Mouse (Mus musculus): ENCODE measurements around the gene Tbr1. TPM values are rescaled to one million over a fixed set of nuclear protein-coding genes. Genes with fewer than 3 reads are reported as not detected.

The Tbr1 gene
- polyA plus RNA-seq, 1 experiment from 2014 or later = 39.9 TPM

- no peak for DNase-seq (ENCODE audit: low spot score)
- Histone ChIP-seq H3K4me1 (replicated peaks; ENCODE audit: control insufficient read depth, insufficient read depth, low read length) (no peaks in the 10 kb centered on the region), H3K9ac (ENCODE audit: low read length) (no peak overlapping the region), H3K4me2 (ENCODE audit: low read depth, low read length, severe bottlenecking) (no peak overlapping the region), H3K9me3 (ENCODE audit: control insufficient read depth, low read length) (no peaks in the 10 kb centered on the region), H3K36me3 (ENCODE audit: control insufficient read depth, insufficient read depth, low read length) (no peaks in the 10 kb centered on the region), H3K27ac (ENCODE audit: low read depth, low read length) (no peak overlapping the region), H3K27me3 (ENCODE audit: control insufficient read depth, insufficient read depth, low read length) (peaks cover 11% of the 10 kb centered on the region), H3K4me3 (ENCODE audit: low read depth, low read length) (no peak overlapping the region)
- 97% methylated on average over 1 of the region's 1 CpGs for WGBS
- ATAC-seq (replicated peaks; ENCODE audit: low FRiP score) = no peak
Observed at GRCm38 (mm10) chr2:61798048-61798447, 4.7 kb upstream of the Tbr1 start.

- Histone ChIP-seq H3K36me3 (ENCODE audit: control insufficient read depth, insufficient read depth, low read length) (no peaks in the 10 kb centered on the region), H3K27ac (ENCODE audit: low read depth, low read length) (peak overlapping the region; percentile 37; the same call in 1 of the 2 replicates), H3K27me3 (ENCODE audit: control insufficient read depth, insufficient read depth, low read length) (peaks cover 40% of the 10 kb centered on the region), H3K4me2 (ENCODE audit: low read depth, low read length, severe bottlenecking) (peak overlapping the region; percentile 24; the same call in 1 of the 2 replicates), H3K9ac (ENCODE audit: low read length) (no peak overlapping the region), H3K9me3 (ENCODE audit: control insufficient read depth, low read length) (no peaks in the 10 kb centered on the region), H3K4me3 (ENCODE audit: low read depth, low read length) (peak overlapping the region; percentile 14; the same call in 1 of the 2 replicates), H3K4me1 (replicated peaks; ENCODE audit: control insufficient read depth, insufficient read depth, low read length) (peaks cover 9% of the 10 kb centered on the region)
- ATAC-seq (replicated peaks; ENCODE audit: low FRiP score) (no peak), DNase-seq (ENCODE audit: low spot score) (peak; percentile 53)
- 2% methylated on average over 29 of the region's 29 CpGs for WGBS
Observed at GRCm38 (mm10) chr2:61803443-61804367, 975 bp downstream of the Tbr1 start.

GRCm38 (mm10) chr2:61804382-61804840, 1.7 kb downstream of the Tbr1 start:
- DNase-seq (ENCODE audit: low spot score) = peak; percentile 55
- Histone ChIP-seq H3K9me3 (ENCODE audit: control insufficient read depth, low read length) (no peaks in the 10 kb centered on the region), H3K27ac (ENCODE audit: low read depth, low read length) (peak overlapping the region; percentile 84), H3K4me2 (ENCODE audit: low read depth, low read length, severe bottlenecking) (no peak overlapping the region; the same call in 1 of the 2 replicates), H3K27me3 (ENCODE audit: control insufficient read depth, insufficient read depth, low read length) (peaks cover 47% of the 10 kb centered on the region), H3K36me3 (ENCODE audit: control insufficient read depth, insufficient read depth, low read length) (no peaks in the 10 kb centered on the region), H3K9ac (ENCODE audit: low read length) (no peak overlapping the region), H3K4me1 (replicated peaks; ENCODE audit: control insufficient read depth, insufficient read depth, low read length) (peaks cover 9% of the 10 kb centered on the region), H3K4me3 (ENCODE audit: low read depth, low read length) (peak overlapping the region; percentile 30)
- ATAC-seq (replicated peaks; ENCODE audit: low FRiP score) = 0 out of 2 replicates have a peak, but pooled peaks have one; percentile 6
- WGBS = 2% methylated on average over 10 of the region's 10 CpGs

- under 1% methylated on average over 39 of the region's 39 CpGs for WGBS
- peaks cover 52% of the 10 kb centered on the region for H3K27me3 ChIP-seq (ENCODE audit: control insufficient read depth, insufficient read depth, low read length)
- H3K4me3 ChIP-seq (ENCODE audit: low read depth, low read length) = peak overlapping the region; percentile 30
- peak overlapping the region; percentile 84 for H3K27ac ChIP-seq (ENCODE audit: low read depth, low read length)
- H3K9ac ChIP-seq (ENCODE audit: low read length) = peak overlapping the region; percentile 57
- peak overlapping the region; percentile 19 for H3K4me2 ChIP-seq (ENCODE audit: low read depth, low read length, severe bottlenecking)
- no peaks in the 10 kb centered on the region for H3K36me3 ChIP-seq (ENCODE audit: control insufficient read depth, insufficient read depth, low read length)
- DNase-seq (ENCODE audit: low spot score) = peak; percentile 80
- H3K4me1 ChIP-seq (replicated peaks; ENCODE audit: control insufficient read depth, insufficient read depth, low read length) = peaks cover 9% of the 10 kb centered on the region
- H3K9me3 ChIP-seq (ENCODE audit: control insufficient read depth, low read length) = no peaks in the 10 kb centered on the region
- peak; percentile 44 for ATAC-seq (replicated peaks; ENCODE audit: low FRiP score)
Observed at GRCm38 (mm10) chr2:61804841-61805540, 2.3 kb downstream of the Tbr1 start.

GRCm38 (mm10) chr2:61805541-61806345, 3.0 kb downstream of the Tbr1 start:
- Histone ChIP-seq H3K27me3 (ENCODE audit: control insufficient read depth, insufficient read depth, low read length) (peaks cover 54% of the 10 kb centered on the region), H3K27ac (ENCODE audit: low read depth, low read length) (peak overlapping the region; percentile 84), H3K36me3 (ENCODE audit: control insufficient read depth, insufficient read depth, low read length) (no peaks in the 10 kb centered on the region), H3K4me3 (ENCODE audit: low read depth, low read length) (peak overlapping the region; percentile 30), H3K4me2 (ENCODE audit: low read depth, low read length, severe bottlenecking) (peak overlapping the region; percentile 19), H3K9me3 (ENCODE audit: control insufficient read depth, low read length) (no peaks in the 10 kb centered on the region), H3K4me1 (replicated peaks; ENCODE audit: control insufficient read depth, insufficient read depth, low read length) (peaks cover 9% of the 10 kb centered on the region), H3K9ac (ENCODE audit: low read length) (peak overlapping the region; percentile 57)
- DNase-seq (ENCODE audit: low spot score) = peak; percentile 73
- peak; percentile 19; the same call in 1 of the 2 replicates for ATAC-seq (replicated peaks; ENCODE audit: low FRiP score)
- WGBS = under 1% methylated on average over 39 of the region's 39 CpGs

- H3K27ac ChIP-seq (ENCODE audit: low read depth, low read length) = peak overlapping the region; percentile 78; the same call in 1 of the 2 replicates
- H3K4me2 ChIP-seq (ENCODE audit: low read depth, low read length, severe bottlenecking) = no peak overlapping the region
- DNase-seq (ENCODE audit: low spot score) (no peak), ATAC-seq (replicated peaks; ENCODE audit: low FRiP score) (no peak)
- H3K36me3 ChIP-seq (ENCODE audit: control insufficient read depth, insufficient read depth, low read length) = no peaks in the 10 kb centered on the region
- H3K9ac ChIP-seq (ENCODE audit: low read length) = peak overlapping the region; percentile 45; the same call in 1 of the 2 replicates
- H3K4me1 ChIP-seq (replicated peaks; ENCODE audit: control insufficient read depth, insufficient read depth, low read length) = peaks cover 9% of the 10 kb centered on the region
- 2% methylated on average over 3 of the region's 3 CpGs for WGBS
- peaks cover 60% of the 10 kb centered on the region for H3K27me3 ChIP-seq (ENCODE audit: control insufficient read depth, insufficient read depth, low read length)
- H3K9me3 ChIP-seq (ENCODE audit: control insufficient read depth, low read length) = no peaks in the 10 kb centered on the region
- H3K4me3 ChIP-seq (ENCODE audit: low read depth, low read length) = peak overlapping the region; percentile 30
Observed at GRCm38 (mm10) chr2:61806346-61806825, 3.7 kb downstream of the Tbr1 start.

- Histone ChIP-seq H3K9me3 (ENCODE audit: control insufficient read depth, low read length) (no peaks in the 10 kb centered on the region), H3K4me2 (ENCODE audit: low read depth, low read length, severe bottlenecking) (peak overlapping the region; percentile 31), H3K27me3 (ENCODE audit: control insufficient read depth, insufficient read depth, low read length) (peaks cover 61% of the 10 kb centered on the region), H3K9ac (ENCODE audit: low read length) (peak overlapping the region; percentile 45), H3K36me3 (ENCODE audit: control insufficient read depth, insufficient read depth, low read length) (no peaks in the 10 kb centered on the region), H3K4me1 (replicated peaks; ENCODE audit: control insufficient read depth, insufficient read depth, low read length) (peaks cover 9% of the 10 kb centered on the region), H3K4me3 (ENCODE audit: low read depth, low read length) (peak overlapping the region; percentile 30), H3K27ac (ENCODE audit: low read depth, low read length) (peak overlapping the region; percentile 78)
- DNase-seq (ENCODE audit: low spot score) (peak; percentile 76), ATAC-seq (replicated peaks; ENCODE audit: low FRiP score) (peak; percentile 42)
- WGBS = under 1% methylated on average over 22 of the region's 22 CpGs
Observed at GRCm38 (mm10) chr2:61807151-61807550, 4.4 kb downstream of the Tbr1 start.

Data from forebrain, embryonic 11.5 days (tissue).